Mouse (Mus musculus) A20 (cell line): ENCODE results near the gene Kctd20.
A peak's percentile ranks its signal among the peaks of the same experiment; 100 is the strongest.
"Not testable (repeated sequence)": the region's sequence is repeated elsewhere in the genome, so short reads cannot be mapped to it uniquely, and the experiment has no call there.

Experiments used
- DNase-seq: peaks from one replicate; pipeline ENCODE4 v3.0.0-alpha.2; 2011; ENCODE audit warnings: low read depth, low spot score

Gene Kctd20

DNA sequence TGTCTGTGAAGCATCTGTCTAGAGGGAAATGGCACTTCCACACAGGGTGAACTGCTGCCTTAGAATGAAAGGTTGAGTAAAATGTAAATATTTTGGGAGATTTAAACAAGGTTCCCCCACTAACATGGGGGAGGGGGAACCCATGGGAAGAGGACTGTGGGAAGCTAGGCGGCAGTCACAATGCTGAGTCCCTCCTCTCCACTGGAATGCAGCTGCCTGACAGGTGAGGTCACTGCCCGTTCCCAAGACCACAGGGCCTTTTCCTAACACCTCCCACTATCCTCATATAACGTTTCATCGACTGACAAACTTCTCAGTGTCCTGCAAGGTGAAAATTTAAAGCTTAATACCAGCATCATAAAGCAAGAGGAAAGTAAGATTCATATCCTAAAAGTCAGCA is 30.8 kb downstream of the Kctd20 start:
- DNase-seq, result no peak

DNA sequence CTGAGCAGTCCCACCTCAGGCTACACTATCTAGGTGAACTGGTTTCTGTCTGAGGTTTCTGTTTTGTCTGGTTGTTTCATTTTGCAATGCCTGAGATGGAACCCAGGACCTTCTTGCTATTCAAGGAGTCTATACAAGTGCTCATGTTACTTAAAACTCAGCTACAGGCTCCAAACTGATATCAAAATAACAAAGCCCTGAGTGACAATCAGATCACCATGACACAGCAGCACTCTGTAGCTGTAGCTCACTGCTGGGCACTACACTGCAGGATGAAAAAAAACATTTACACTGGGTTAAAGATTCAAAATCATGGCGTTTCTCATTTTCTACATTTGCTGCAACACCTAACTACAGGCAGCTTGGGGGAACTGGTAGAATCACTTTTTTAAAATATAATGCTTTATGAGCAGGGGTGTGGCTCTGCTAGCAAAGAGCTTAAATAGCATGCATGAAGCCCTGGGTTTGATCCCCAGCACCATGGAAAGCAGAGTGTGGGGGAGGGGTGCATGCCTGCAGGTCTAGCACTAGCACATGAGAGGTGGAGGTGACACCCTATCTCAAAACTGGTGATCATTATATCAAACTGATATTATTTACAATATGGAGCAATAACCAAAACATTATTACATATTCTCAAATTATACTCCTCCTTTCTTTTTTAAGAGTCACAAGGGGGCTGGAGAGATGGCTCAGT is 33.1 kb downstream of the Kctd20 start:
- no peak for DNase-seq

GRCm38 (mm10) chr17:28986833-28987232 is 35.1 kb downstream of the Kctd20 start:
- DNase-seq, result peak; percentile 30

- peak; percentile 76 for DNase-seq
Observed at GRCm38 (mm10) chr17:28987713-28988112, 36.0 kb downstream of the Kctd20 start.

GRCm38 (mm10) chr17:28988291-28988690 is 36.5 kb downstream of the Kctd20 start:
- no peak for DNase-seq

DNA sequence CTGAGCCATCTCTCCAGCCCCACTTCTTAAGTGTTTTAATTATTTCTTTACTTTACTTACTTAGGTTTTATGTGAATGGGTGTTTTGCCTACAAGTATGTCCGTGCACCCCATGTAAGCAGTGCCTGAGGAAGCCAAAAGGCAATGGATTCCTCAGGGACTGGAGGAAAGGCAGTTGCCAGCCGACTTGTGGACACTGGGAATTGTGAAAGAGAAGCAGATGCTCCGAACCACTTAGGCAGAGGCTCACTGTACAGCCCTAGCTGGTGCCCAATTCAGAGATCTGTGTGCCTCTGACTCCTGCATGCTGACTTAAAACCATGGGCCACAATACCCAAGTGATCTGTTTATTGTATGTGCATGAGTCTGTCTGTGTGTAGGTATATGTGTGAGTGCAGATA is 37.2 kb downstream of the Kctd20 start:
- no peak for DNase-seq

DNA sequence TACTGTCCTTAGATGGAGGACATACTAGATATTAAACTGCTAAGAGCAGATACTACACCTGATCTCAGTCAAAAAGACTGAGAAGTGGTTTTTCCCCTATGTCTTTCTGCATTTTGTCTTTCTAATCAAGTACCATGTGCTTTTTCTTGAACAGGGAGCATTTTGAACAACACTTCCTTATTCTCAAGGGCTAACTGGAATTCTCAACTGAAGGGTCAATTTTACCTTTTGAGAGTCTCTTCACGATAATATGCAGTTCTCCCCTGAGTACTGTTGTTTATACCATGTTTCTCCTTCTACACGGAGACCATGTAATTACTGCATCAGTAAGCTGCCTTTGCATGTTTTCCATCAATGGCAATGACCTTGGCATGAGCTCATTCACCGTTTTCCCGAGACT is 38.3 kb downstream of the Kctd20 start:
- no peak for DNase-seq

GRCm38 (mm10) chr17:28991286-28991685 is 39.5 kb downstream of the Kctd20 start:
- no peak for DNase-seq

- DNase-seq, result no peak
Observed at GRCm38 (mm10) chr17:28992105-28992504, 40.4 kb downstream of the Kctd20 start.

- DNase-seq, result not testable (repeated sequence)
Observed at GRCm38 (mm10) chr17:28993004-28993403, 41.3 kb downstream of the Kctd20 start.

DNA sequence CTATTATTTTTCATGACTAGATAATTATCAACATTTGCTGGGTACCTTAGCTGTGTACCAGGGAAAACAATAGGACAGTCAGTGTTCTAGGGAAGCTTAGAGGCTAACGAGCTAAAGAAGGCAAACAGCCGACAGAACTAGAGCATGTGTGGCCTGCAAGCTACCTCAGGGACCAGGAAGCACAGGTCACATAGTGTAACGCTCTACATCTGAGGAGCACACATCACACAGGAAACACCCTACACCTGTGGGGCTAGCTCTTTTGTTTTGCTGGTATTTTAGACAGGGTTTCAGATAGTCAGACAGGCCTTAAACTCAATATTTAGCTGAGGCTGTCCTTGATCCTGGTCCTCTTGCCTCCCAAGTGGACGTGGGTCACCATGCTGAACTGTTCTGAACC is 42.9 kb downstream of the Kctd20 start:
- no peak for DNase-seq

DNA sequence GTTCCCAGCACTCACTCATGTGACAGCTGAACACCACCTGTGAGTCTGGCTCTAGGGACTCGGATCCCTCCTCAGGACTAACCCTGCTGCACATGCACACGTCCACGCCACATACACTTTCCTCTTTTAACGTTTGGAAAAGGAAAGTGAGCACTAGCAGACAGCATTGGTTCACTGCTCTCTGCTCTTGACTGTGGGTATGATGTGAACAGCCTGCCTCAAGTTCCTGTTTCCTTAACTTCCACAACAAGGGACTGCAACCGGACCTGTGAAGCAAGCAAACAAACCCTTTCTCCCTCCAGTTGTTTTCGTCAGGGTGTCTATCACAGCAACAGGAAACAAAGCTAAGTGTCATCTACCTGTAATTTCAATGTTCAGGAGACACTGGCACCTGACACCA is 48.7 kb downstream of the Kctd20 start:
- no peak for DNase-seq

- DNase-seq, result peak; percentile 40
Observed at GRCm38 (mm10) chr17:29003740-29004139, 52.0 kb downstream of the Kctd20 start.

DNA sequence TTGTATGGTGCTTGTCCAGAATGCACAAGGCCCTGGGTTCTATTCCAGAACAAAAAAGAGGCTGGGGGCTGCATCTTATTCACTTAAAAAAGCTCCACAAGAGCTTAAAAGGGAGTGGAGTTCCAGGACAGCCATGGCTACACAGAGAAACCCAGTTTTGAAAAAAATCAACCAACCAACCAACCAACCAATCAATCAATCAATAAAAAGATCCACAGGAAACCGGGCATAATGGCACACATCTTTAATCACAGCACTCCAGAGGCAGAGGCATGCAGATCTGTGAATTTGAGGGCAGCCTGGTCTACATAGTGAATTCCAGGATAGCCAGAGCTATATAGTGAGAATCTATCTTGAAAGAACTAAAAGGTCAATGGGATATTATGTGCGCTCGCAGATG is 53.3 kb downstream of the Kctd20 start:
- no peak for DNase-seq

DNA sequence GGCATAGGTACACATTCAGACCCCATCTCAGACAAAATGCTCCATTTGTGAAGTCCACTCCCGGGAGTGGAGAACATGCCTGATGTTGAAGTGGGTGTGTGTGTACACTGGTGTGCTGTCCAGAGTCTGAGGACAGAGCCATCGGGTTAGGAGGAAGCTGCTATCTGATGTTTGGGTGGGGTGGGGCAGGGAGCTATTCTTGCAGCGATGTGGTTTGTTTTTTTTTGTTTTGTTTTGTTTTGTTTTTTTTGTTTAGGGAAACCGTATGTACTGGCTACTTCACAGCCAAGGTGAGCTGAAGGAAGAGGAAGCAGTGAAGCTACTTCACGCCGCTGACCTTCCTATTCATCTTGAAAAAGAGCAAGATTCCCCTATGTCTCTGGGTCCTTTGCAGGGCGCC is 55.1 kb downstream of the Kctd20 start:
- peak; percentile 67 for DNase-seq

DNA sequence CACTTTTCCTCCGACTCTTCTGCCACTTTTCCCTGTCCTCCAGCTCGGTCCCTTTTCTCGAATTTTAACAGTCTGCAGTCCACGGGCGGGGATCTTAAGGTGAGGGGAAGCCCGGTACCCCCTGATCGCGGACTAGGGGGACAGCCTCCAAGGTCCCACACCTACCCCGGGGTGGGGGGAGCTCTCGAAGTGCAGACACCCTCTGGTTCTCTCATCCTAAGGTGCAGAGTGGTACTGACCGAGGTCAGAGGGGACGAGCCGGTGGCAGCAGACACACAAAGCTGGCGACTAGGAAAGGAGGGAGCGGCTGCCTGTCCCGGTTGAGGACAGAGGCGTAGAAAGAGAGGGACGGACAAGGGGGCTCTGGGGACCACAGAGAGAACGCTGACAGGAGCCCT is 55.5 kb downstream of the Kctd20 start:
- DNase-seq, result no peak

DNA sequence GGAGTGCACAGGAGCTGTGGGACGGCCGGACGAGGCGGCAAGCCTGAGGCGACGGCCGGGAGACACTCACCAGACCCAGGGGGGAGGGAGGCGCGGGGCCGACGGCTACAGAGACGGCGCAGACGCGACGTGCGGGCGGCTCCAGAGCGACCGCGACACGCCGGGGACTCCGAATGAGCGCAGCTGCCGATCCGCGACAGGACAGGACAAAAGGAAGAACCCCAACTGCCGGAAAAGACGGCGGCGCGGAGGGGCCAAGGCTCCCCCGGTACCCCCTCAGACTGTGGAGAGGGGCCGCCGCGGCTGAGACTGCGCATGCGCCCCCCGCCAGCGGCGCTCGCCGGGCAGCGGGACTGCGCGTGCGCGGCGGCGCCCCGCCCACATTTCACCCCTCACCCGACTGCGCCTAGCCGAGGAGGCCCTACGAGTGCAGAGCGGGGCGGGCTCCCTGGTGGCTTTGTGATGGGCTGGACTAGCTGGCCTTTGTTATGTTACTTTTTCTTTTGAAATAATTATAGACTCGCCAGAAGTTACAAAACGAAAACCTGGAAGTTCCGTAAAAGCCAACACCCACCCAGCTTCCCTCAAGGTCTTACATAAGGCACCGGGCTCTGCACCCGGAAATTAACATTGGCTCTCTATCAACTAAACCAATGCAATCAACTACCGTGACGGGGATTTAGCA is 56.0 kb downstream of the Kctd20 start, which contains the start of gene Stk38:
TSS of gene Stk38 (minus strand) at position 355 of the 685 bp plus-strand sequence.
- DNase-seq, result peak; percentile 94

DNA sequence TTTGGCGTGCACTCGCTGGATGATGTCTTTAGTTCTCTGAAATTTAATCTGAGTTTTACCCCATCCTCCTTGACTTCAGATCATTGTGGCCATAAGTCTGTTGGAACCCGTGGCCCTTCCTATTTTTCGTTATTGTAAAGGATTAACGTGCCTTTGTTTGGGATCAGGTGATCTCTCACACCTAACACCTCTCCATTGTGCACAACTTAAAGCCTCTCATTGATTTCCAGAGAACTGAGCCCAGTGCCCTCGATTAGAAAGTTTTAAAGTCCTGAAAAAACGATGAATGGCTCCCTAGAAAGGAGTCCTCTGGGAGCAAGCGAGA is 56.5 kb downstream of the Kctd20 start:
- no peak for DNase-seq

DNA sequence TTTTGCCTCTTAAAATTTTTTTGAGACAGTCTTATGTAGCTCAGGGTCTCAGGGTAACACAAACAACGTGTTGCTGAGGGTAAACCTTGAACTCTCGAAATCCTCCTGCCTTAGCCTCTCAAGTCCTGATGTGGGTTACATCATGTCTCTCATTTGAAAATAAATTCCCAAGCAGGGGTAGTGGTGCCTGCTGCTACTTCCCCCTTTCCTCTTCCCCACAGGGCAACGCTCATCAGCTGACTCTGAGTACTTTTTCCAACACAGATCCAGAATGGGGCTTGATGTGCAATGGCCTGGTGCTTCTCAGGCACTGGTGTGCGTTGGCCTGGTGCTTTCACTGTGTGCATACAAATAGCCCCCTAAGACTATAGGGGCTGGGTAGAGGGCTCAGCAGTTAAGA is 57.4 kb downstream of the Kctd20 start:
- no peak for DNase-seq

DNA sequence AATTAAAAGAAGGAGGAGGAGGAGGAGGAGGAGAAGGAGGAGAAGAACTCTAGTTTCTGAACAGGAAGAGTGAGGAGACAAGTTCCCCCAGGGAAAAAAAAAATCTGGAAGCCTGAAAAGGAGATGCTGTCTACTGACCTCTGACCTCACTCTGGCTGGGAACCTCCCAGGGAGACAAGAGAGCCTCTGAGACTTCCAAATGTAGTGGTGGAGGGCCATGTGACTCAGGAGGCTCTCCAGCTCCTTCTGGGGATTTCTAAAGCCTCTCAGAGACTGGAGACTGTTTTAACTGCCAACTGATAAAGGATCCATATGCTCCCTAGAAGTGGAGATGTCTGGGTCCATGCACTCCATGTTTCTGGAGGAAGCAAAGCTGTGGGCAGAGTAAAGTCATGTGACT is 62.5 kb downstream of the Kctd20 start:
- DNase-seq, result no peak

- peak; percentile 77 for DNase-seq
Observed at GRCm38 (mm10) chr17:29015638-29016037, 63.9 kb downstream of the Kctd20 start.

DNA sequence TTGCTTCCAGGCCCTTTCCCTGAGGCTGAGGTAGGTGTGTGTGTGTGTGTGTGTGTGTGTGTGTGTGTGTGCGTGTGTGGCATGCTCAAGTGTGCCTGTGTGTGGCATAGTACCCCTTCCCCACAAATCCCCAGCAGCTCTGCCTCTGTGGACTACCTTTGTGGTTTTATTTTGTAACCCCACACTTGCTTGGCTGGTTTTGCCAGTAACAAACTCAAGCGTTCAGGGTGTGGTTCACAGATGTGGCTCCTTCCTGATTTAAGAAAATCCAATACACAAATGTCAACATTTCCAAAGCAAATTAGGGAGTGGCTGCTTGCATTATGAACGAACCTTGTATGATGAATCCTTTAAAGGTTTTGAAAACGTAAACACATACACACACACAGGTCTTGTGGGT is 65.0 kb downstream of the Kctd20 start:
- no peak for DNase-seq

- peak; percentile 88 for DNase-seq
Observed at GRCm38 (mm10) chr17:29018292-29018984, 66.7 kb downstream of the Kctd20 start.
